Mouse (Mus musculus): ENCODE measurements at regions not wholly inside any gene's neighbourhood (a gene's known extent, or its start where the extent isn't known, plus 50 kb on each side); places are given as distances from the start of the nearest gene placed in this dataset.

DNA sequence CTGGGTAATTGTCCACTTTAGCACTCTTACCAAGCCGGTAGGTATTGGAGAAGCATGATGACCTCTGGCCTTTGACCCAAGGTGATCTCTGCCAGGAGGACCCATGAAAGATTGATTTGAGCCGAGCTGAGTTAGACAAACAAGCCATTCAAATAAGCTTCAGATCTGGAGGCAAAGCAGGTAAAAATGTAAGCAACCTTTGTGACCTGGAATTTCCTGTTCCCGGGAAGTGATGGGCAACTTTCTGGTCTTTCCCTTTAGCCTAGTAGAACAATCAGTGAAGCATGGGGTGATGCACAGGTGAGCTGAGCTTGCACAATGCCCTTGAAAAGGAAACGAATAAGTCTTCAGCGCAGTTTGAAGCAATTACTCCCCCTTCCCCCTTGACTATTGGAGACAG lies 127.0 kb downstream of the Mycn start:
- DNase-seq = no peak

DNA sequence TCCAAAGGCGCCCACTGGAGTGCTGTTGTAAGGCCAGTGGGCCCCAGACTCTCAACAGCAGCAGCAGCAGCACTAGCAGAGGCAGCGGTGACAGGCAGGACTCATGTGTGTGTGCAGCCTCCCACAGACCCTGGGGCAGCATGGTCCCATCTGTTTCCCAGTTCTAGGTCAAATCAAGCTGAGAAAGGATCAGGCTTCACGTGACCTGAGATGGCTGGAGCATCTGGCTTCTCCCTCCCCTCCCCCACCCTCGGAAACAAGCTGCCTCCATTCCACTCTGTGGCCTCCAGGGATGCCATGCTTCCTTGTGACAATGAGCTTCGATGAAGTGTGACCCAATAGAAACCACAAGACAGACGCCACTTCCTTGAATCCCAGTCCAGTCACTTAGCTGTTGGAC lies 128.8 kb downstream of the Mycn start:
- no peak for DNase-seq

- DNase-seq = no peak
Observed at GRCm38 (mm10) chr12:12810943-12811342, 130.8 kb downstream of the Mycn start.

- peak; percentile 82 to 87 for DNase-seq
Observed at GRCm38 (mm10) chr12:12810159-12810885, 131.4 kb downstream of the Mycn start.

- no peak for DNase-seq
Observed at GRCm38 (mm10) chr12:12808120-12808519, 133.6 kb downstream of the Mycn start.

GRCm38 (mm10) chr12:12803602-12804001 lies 138.1 kb downstream of the Mycn start:
- no peak for DNase-seq

DNA sequence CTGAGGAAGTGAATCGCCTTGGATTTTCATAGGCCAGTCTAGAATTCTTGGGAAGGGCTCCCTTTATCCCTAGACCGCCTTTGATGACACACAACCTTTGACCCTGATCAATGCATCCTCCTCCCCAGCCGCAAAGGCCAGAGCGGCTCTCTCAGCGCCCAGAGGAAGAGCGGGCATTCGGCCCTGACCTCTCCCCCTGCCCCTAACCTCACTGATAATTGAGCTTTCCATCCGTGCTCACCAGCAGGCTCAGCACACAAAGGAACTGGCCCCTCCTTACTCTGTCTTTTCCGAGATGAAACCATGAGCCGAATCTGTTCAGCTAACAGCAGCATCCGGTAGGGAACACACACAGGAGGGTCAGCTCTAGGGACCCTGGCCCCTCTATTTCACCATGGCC lies 139.3 kb downstream of the Mycn start:
- DNase-seq = no peak

- DNase-seq = no peak
Observed at GRCm38 (mm10) chr12:12801700-12802099, 140.0 kb downstream of the Mycn start.

- DNase-seq = no peak
Observed at GRCm38 (mm10) chr12:12800120-12800519, 141.6 kb downstream of the Mycn start.

DNA sequence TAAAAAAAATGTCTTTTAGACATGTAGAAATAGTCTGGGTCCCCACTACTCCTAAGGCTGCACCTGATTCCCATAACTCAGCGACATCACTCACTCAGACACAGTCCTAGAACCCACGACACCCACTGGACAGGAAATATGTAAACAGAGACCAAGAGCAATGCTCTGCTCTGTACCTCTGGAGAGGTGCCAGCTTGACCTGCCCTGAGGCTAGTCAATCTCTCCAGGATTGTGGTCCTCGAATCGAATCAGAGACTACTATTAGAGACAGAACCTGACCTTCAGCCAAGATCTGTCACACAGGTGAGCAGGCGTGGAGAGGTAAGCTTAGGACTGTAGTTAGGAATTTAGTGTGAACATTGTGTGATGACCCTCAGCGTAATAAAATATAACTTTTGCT lies 152.7 kb downstream of the Mycn start:
- DNase-seq = no peak

DNA sequence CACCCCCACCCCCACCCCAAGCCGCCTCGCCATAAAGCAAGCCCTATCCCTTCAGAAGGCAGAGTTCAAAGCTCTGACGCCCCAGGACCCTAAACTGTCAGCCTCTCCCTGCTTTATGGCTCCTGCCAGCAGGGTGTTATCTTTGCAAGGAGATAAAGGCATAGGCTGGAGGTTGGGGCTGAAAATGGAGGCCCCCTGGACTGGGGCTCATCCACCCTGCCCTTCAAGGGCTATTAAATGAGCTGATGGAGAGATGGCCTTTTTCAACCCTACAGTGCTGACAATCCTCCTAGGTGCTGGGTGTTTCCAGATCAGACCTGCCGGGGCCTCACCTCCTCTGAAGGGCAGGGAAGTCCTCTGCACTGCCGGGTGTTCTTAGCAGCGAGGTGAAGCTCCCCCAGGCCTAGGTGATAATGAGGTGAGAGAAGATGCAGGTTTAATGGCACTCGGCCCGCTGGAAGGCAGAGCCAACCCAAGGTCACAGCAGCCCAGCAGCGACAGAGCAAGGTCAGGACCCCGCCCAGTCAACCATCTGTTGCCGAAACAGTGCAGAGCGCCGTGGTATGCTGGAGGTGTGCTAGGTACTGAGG lies 153.4 kb downstream of the Mycn start:
- DNase-seq = no peak

DNA sequence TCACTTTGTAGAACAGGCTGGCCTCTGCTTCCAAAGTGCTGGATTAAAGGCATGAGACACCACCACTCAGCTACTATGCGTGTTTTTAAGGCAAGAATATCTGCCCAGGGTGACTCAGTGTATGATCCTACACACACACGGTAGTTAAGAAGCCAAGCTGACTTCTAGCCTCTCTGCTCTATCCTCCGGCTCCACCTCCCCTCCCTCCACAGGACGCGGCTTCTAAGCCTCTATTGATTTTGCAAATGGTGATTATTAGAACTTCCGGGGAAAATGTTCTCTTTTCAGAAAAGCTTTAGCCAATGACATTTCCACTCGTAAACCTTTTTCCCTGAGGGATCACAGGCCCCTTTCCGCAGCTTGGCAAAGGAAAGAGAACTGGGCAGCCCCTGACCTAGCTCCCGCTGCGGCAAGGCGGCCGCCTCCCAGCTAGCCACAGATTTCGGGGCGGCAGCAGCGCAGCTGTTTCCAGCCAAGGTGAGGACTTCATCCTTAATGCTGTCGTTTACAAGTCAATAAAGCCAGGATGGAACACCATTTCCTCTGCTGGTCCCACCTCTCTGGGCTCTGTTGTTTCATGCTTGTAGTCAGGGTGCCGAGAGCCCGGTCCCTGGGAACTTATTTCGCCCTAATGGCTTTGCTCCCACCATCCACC lies 154.0 kb downstream of the Mycn start:
- DNase-seq = no peak

DNA sequence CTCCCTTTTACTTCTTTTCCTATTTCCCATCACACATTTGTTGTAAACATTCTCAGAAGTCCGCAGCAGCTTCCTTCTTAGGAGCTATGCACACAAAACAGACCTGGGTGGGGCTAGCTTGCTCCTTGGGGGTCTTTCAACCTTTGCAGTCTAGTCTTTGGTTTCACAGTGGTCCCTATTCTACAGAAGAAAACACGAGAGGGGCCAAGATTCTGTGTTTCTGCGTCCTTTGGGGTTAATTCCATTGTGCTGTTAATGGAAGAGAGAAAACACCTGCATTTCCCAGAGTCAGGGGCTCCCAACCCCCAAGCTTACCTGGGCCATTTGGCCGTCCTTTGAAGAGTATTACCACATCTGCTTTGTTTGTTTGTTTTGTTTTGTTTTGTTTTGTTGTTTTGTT lies 154.6 kb downstream of the Mycn start:
- no peak for DNase-seq

DNA sequence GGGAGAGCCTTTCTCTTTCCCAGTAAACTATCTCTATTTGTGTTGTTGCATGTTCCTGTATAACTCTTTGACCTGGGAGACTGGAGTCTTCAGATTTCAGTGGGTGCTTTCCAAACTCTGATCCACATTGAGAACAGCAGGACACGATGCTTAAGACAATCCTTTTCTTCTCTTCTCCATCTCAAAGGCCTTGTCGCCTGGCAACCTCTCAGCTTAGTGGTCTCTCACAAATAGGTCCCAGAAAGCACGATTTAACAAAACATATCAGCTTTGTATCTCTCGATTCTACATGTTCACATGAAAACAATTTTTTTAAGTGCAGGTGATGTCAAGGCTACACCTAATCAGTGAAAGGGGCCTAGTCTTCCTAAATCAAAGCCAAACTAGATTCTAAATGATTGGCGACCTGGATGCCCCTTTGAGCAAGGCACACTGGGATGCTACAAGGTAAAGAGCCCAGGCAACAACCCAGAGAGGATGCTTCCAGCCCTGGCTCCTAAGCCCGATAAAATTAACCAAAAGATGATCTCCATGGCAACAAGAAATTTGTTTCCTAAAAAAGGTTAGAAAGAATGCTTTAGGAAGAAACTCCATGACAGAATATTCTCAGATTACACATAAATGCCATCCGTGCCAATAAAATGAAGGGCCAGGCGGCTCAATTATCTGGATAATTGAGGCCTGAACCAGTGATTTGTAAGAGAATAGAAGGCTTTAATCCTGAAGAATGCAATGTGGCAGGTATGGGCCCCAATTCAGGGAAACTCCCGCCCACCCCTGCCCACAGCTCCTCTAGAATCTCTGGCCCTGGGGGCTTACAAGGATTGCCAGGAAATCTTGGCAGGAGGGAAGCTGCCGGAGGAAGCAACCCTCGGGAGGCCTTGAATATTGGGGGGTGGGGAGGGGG lies 157.8 kb downstream of the Mycn start:
- no peak for DNase-seq

DNA sequence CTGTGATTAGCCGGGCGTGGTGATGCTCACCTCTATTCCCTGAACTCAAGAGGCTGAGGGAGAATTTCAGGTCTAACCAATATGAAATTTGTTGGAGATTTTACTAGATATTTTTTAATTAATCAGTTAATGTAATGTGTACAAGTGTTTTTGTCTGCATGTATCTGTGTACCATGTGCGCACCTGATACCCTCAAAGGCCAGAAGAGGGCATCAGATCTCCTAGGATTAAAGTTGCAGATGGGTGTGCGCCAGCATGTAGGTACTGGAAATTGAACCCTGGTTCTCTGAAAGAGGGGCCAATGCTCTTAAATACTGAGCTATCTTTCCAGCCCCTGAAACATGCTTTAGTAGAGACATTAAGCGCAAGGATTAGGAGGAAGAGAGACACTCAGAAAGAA lies 160.2 kb downstream of the Mycn start:
- DNase-seq = no peak

- DNase-seq = no peak
Observed at GRCm38 (mm10) chr12:12778563-12779256, 163.0 kb downstream of the Mycn start.

DNA sequence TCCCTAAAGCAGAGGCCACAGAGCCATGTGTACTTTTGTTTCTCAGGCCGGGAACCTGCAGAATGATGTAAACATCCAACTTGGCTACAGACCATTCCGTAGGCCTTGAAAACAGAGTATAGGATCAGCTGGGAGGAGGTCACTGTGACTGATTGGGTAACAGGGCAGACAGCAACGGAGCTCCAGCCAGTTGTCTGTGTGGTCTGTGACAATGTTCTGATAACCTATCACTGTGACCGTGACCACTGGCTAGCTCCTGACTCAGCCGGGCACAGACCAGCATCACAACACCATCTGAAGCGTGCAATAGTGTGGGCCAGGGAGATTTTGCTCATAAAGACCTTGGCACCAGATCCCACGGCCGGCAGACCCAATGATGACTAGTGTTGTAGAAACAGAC lies 164.3 kb downstream of the Mycn start:
- DNase-seq = no peak

DNA sequence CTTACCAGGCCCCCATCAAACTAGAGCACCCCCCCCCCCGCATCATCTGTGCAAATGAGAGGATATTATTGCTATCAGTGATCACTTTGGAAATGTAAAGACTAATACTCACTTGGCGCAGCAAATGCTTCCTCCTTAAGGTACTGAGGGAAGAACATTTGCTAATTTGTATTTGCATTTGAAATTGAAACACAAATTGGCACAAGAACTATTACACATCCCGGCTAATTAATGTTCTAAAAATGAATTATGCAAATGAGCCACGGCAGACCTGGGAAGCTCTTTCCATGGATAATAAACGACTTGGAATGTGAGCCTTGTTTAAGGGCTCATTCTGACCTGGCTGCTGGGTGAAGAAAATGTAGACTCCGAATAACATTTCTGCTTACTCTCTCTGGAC lies 164.9 kb downstream of the Mycn start:
- no peak for DNase-seq

- DNase-seq = no peak
Observed at GRCm38 (mm10) chr12:12770970-12771369, 170.7 kb downstream of the Mycn start.

GRCm38 (mm10) chr12:12766510-12767304 lies 175.0 kb downstream of the Mycn start:
- DNase-seq = no peak

DNA sequence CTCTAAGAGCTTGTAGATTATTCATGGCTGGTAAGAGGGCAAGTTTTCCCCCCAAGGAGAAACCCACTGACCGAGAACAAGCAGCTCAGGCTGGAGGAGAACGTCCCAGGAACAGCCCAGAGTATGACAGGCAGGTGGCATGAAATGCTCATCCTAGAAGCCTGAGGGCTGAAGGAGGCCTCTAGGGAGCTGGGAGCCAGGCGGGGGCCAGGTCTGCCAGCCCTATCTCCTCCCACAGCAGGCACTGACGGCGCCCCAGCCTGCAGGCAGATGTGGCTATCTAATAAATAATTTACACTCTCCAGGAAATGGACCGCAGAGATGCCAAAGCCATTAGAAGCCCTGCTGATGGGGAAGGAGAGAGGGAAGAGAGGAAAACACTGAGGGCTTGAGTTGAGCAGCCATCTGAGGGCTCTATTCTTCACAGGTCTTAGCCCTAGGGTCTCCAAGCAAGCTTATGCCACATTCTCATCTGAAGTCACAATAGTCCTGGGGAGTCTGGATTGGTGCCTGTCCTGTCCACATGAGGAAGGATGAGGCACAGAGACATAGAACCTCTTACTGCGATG lies 176.1 kb downstream of the Mycn start:
- DNase-seq = no peak

Data from heart, adult 18-20 months (tissue).